Mouse (Mus musculus): ENCODE data around the gene Mpeg1.

Mpeg1 gene

GRCm38 (mm10) chr19:12493453-12494186 lies 33.0 kb downstream of the Mpeg1 start:
- DNase-seq (ENCODE audit: low spot score in 2 of 2), result no peak

- no peak for DNase-seq (ENCODE audit: low spot score in 2 of 2)
Measured at GRCm38 (mm10) chr19:12494187-12494458, 33.5 kb downstream of the Mpeg1 start.

- no peak for DNase-seq (ENCODE audit: low spot score in 2 of 2)
Measured at GRCm38 (mm10) chr19:12494972-12495535, 34.5 kb downstream of the Mpeg1 start.

GRCm38 (mm10) chr19:12496241-12496640 lies 35.7 kb downstream of the Mpeg1 start:
- DNase-seq (ENCODE audit: low spot score in 2 of 2), result no peak

- no peak for DNase-seq (ENCODE audit: low spot score in 2 of 2)
Measured at GRCm38 (mm10) chr19:12497909-12498308, 37.3 kb downstream of the Mpeg1 start.

- no peak for DNase-seq (ENCODE audit: low spot score in 2 of 2)
Measured at GRCm38 (mm10) chr19:12498321-12498720, 37.7 kb downstream of the Mpeg1 start.

- no peak for DNase-seq (ENCODE audit: low spot score in 2 of 2)
Measured at GRCm38 (mm10) chr19:12498941-12499340, 38.4 kb downstream of the Mpeg1 start.

- no peak for DNase-seq (ENCODE audit: low spot score in 2 of 2)
Measured at GRCm38 (mm10) chr19:12499485-12499884, 38.9 kb downstream of the Mpeg1 start.

GRCm38 (mm10) chr19:12500124-12500523 lies 39.5 kb downstream of the Mpeg1 start:
- peak in 1 of 2 experiments; percentile 85 for DNase-seq (ENCODE audit: low spot score in 2 of 2)

GRCm38 (mm10) chr19:12500881-12501311 lies 40.3 kb downstream of the Mpeg1 start:
- peak in 1 of 2 experiments; percentile 55 for DNase-seq (ENCODE audit: low spot score in 2 of 2)

- DNase-seq (ENCODE audit: low spot score in 2 of 2), result peak; percentile 81 to 97
Measured at GRCm38 (mm10) chr19:12501370-12502347, 41.1 kb downstream of the Mpeg1 start, which contains the start of gene Dtx4. Dtx4 (minus strand) TSS chr19:12501454.

- DNase-seq (ENCODE audit: low spot score in 2 of 2), result no peak
Measured at GRCm38 (mm10) chr19:12502756-12503155, 42.2 kb downstream of the Mpeg1 start.

- DNase-seq (ENCODE audit: low spot score in 2 of 2), result no peak
Measured at GRCm38 (mm10) chr19:12514621-12515020, 54.0 kb downstream of the Mpeg1 start.

Measured in left cerebral cortex, adult 9 months (tissue).